Mouse (Mus musculus): ENCODE results near the gene Atp6v0e2.

- TF ChIP-seq POLR2A (IDR thresholded peaks at IDR 0.05; ENCODE audit: borderline replicate concordance, control insufficient read depth, low read depth, low read length) (no peak), CTCF (IDR thresholded peaks at IDR 0.05; ENCODE audit: control insufficient read depth, insufficient read depth, low read length) (no peak)
These were observed 34.6 kb downstream of the Atp6v0e2 start for GRCm38 (mm10) chr6:48572014-48572413.
